Mouse (Mus musculus): ENCODE data around the gene Rbm19. TPM values are rescaled to one million over a fixed set of nuclear protein-coding genes. Genes with fewer than 3 reads are reported as not detected.

The Rbm19 gene
- polyA plus RNA-seq, 1 experiment from 2014 or later: 22.4 TPM

- 89% methylated on average over 7 of the region's 7 CpGs for WGBS
- no peak for ATAC-seq (ENCODE audit: insufficient read depth, low FRiP score)
- Histone ChIP-seq H3K27ac (ENCODE audit: low read length) (no peak overlapping the region), H3K36me3 (ENCODE audit: control insufficient read depth, insufficient read depth, low read length) (peaks cover 11% of the 10 kb centered on the region), H3K4me2 (ENCODE audit: low read depth, low read length) (no peak overlapping the region), H3K9me3 (replicated peaks; ENCODE audit: control insufficient read depth, low read length) (no peaks in the 10 kb centered on the region), H3K27me3 (ENCODE audit: control insufficient read depth, insufficient read depth, low read length) (no peaks in the 10 kb centered on the region), H3K9ac (ENCODE audit: low read length) (no peak overlapping the region), H3K4me3 (replicated peaks; ENCODE audit: low read length) (no peak overlapping the region), H3K4me1 (ENCODE audit: control insufficient read depth, insufficient read depth, low read length) (no peaks in the 10 kb centered on the region)
These were observed 12.8 kb downstream of the Rbm19 start for GRCm38 (mm10) chr5:120129070-120129469.

GRCm38 (mm10) chr5:120129761-120130160 lies 13.5 kb downstream of the Rbm19 start:
- no peak for ATAC-seq (ENCODE audit: insufficient read depth, low FRiP score)
- peaks cover 11% of the 10 kb centered on the region for H3K36me3 ChIP-seq (ENCODE audit: control insufficient read depth, insufficient read depth, low read length)
- no peak overlapping the region for H3K4me2 ChIP-seq (ENCODE audit: low read depth, low read length)
- H3K4me1 ChIP-seq (ENCODE audit: control insufficient read depth, insufficient read depth, low read length): no peaks in the 10 kb centered on the region
- no peaks in the 10 kb centered on the region for H3K27me3 ChIP-seq (ENCODE audit: control insufficient read depth, insufficient read depth, low read length)
- no peak overlapping the region for H3K4me3 ChIP-seq (replicated peaks; ENCODE audit: low read length)
- no peaks in the 10 kb centered on the region for H3K9me3 ChIP-seq (replicated peaks; ENCODE audit: control insufficient read depth, low read length)
- H3K27ac ChIP-seq (ENCODE audit: low read length): no peak overlapping the region
- no peak overlapping the region for H3K9ac ChIP-seq (ENCODE audit: low read length)
- WGBS: 91% methylated on average over 7 of the region's 7 CpGs

- WGBS: 86% methylated on average over 2 of the region's 2 CpGs
- H3K27ac ChIP-seq (ENCODE audit: low read length): no peak overlapping the region
- peaks cover 11% of the 10 kb centered on the region for H3K36me3 ChIP-seq (ENCODE audit: control insufficient read depth, insufficient read depth, low read length)
- ATAC-seq (ENCODE audit: insufficient read depth, low FRiP score): no peak; the same call in 1 of the 2 replicates
- H3K4me3 ChIP-seq (replicated peaks; ENCODE audit: low read length): no peak overlapping the region
- H3K4me2 ChIP-seq (ENCODE audit: low read depth, low read length): no peak overlapping the region
- no peaks in the 10 kb centered on the region for H3K27me3 ChIP-seq (ENCODE audit: control insufficient read depth, insufficient read depth, low read length)
- H3K4me1 ChIP-seq (ENCODE audit: control insufficient read depth, insufficient read depth, low read length): no peaks in the 10 kb centered on the region
- H3K9ac ChIP-seq (ENCODE audit: low read length): no peak overlapping the region
- no peaks in the 10 kb centered on the region for H3K9me3 ChIP-seq (replicated peaks; ENCODE audit: control insufficient read depth, low read length)
These were observed 13.9 kb downstream of the Rbm19 start for GRCm38 (mm10) chr5:120130163-120130562.

GRCm38 (mm10) chr5:120131600-120131999 lies 15.3 kb downstream of the Rbm19 start:
- peaks cover 11% of the 10 kb centered on the region for H3K36me3 ChIP-seq (ENCODE audit: control insufficient read depth, insufficient read depth, low read length)
- ATAC-seq (ENCODE audit: insufficient read depth, low FRiP score): no peak
- 63% methylated on average over 5 of the region's 5 CpGs for whole genome bisulfite sequencing

GRCm38 (mm10) chr5:120134000-120134399 lies 17.7 kb downstream of the Rbm19 start:
- no peaks in the 10 kb centered on the region for H3K4me1 ChIP-seq (ENCODE audit: control insufficient read depth, insufficient read depth, low read length)
- no peak overlapping the region for H3K4me2 ChIP-seq (ENCODE audit: low read depth, low read length)
- 37% methylated on average over 6 of the region's 6 CpGs for WGBS
- ATAC-seq (ENCODE audit: insufficient read depth, low FRiP score): no peak
- H3K4me3 ChIP-seq (replicated peaks; ENCODE audit: low read length): no peak overlapping the region
- H3K9me3 ChIP-seq (replicated peaks; ENCODE audit: control insufficient read depth, low read length): no peaks in the 10 kb centered on the region
- no peaks in the 10 kb centered on the region for H3K27me3 ChIP-seq (ENCODE audit: control insufficient read depth, insufficient read depth, low read length)
- H3K27ac ChIP-seq (ENCODE audit: low read length): no peak overlapping the region
- H3K36me3 ChIP-seq (ENCODE audit: control insufficient read depth, insufficient read depth, low read length): peaks cover 7% of the 10 kb centered on the region; the same call in 1 of the 2 replicates
- no peak overlapping the region for H3K9ac ChIP-seq (ENCODE audit: low read length)

More at GRCm38 (mm10) chr5:120131600-120131999, 15.3 kb downstream of the Rbm19 start:
- Histone ChIP-seq H3K9me3 (replicated peaks; ENCODE audit: control insufficient read depth, low read length) (no peaks in the 10 kb centered on the region), H3K27me3 (ENCODE audit: control insufficient read depth, insufficient read depth, low read length) (no peaks in the 10 kb centered on the region), H3K4me3 (replicated peaks; ENCODE audit: low read length) (no peak overlapping the region), H3K4me2 (ENCODE audit: low read depth, low read length) (no peak overlapping the region), H3K9ac (ENCODE audit: low read length) (no peak overlapping the region), H3K4me1 (ENCODE audit: control insufficient read depth, insufficient read depth, low read length) (no peaks in the 10 kb centered on the region), H3K27ac (ENCODE audit: low read length) (no peak overlapping the region)

- Histone ChIP-seq H3K27me3 (ENCODE audit: control insufficient read depth, insufficient read depth, low read length) (no peaks in the 10 kb centered on the region), H3K4me2 (ENCODE audit: low read depth, low read length) (no peak overlapping the region), H3K9me3 (replicated peaks; ENCODE audit: control insufficient read depth, low read length) (no peaks in the 10 kb centered on the region), H3K27ac (ENCODE audit: low read length) (no peak overlapping the region), H3K36me3 (ENCODE audit: control insufficient read depth, insufficient read depth, low read length) (peaks cover 7% of the 10 kb centered on the region; the same call in 1 of the 2 replicates), H3K9ac (ENCODE audit: low read length) (no peak overlapping the region), H3K4me3 (replicated peaks; ENCODE audit: low read length) (no peak overlapping the region), H3K4me1 (ENCODE audit: control insufficient read depth, insufficient read depth, low read length) (no peaks in the 10 kb centered on the region)
- WGBS: 91% methylated on average over 14 of the region's 14 CpGs
- ATAC-seq (ENCODE audit: insufficient read depth, low FRiP score): no peak
These were observed 19.1 kb downstream of the Rbm19 start for GRCm38 (mm10) chr5:120135337-120135736.

- no peak overlapping the region for H3K9ac ChIP-seq (ENCODE audit: low read length)
- 57% methylated on average over 3 of the region's 3 CpGs for WGBS
- peaks cover 7% of the 10 kb centered on the region; the same call in 1 of the 2 replicates for H3K36me3 ChIP-seq (ENCODE audit: control insufficient read depth, insufficient read depth, low read length)
- no peak overlapping the region for H3K4me3 ChIP-seq (replicated peaks; ENCODE audit: low read length)
- peak; percentile 12; the same call in 1 of the 2 replicates for ATAC-seq (ENCODE audit: insufficient read depth, low FRiP score)
- H3K27ac ChIP-seq (ENCODE audit: low read length): no peak overlapping the region
- no peaks in the 10 kb centered on the region for H3K27me3 ChIP-seq (ENCODE audit: control insufficient read depth, insufficient read depth, low read length)
- no peaks in the 10 kb centered on the region for H3K9me3 ChIP-seq (replicated peaks; ENCODE audit: control insufficient read depth, low read length)
- no peaks in the 10 kb centered on the region for H3K4me1 ChIP-seq (ENCODE audit: control insufficient read depth, insufficient read depth, low read length)
- no peak overlapping the region for H3K4me2 ChIP-seq (ENCODE audit: low read depth, low read length)
These were observed 19.6 kb downstream of the Rbm19 start for GRCm38 (mm10) chr5:120135823-120136222.

GRCm38 (mm10) chr5:120136236-120136675 lies 20.0 kb downstream of the Rbm19 start:
- no peak overlapping the region for H3K9ac ChIP-seq (ENCODE audit: low read length)
- no peaks in the 10 kb centered on the region for H3K4me1 ChIP-seq (ENCODE audit: control insufficient read depth, insufficient read depth, low read length)
- no peak overlapping the region for H3K4me2 ChIP-seq (ENCODE audit: low read depth, low read length)
- no peak overlapping the region for H3K27ac ChIP-seq (ENCODE audit: low read length)
- H3K36me3 ChIP-seq (ENCODE audit: control insufficient read depth, insufficient read depth, low read length): peaks cover 7% of the 10 kb centered on the region; the same call in 1 of the 2 replicates
- ATAC-seq (ENCODE audit: insufficient read depth, low FRiP score): peak; percentile 37
- H3K27me3 ChIP-seq (ENCODE audit: control insufficient read depth, insufficient read depth, low read length): no peaks in the 10 kb centered on the region
- WGBS: 42% methylated on average over 10 of the region's 10 CpGs
- H3K4me3 ChIP-seq (replicated peaks; ENCODE audit: low read length): no peak overlapping the region
- no peaks in the 10 kb centered on the region for H3K9me3 ChIP-seq (replicated peaks; ENCODE audit: control insufficient read depth, low read length)

- H3K4me3 ChIP-seq (replicated peaks; ENCODE audit: low read length): no peak overlapping the region
- ATAC-seq (ENCODE audit: insufficient read depth, low FRiP score): no peak
- H3K9me3 ChIP-seq (replicated peaks; ENCODE audit: control insufficient read depth, low read length): no peaks in the 10 kb centered on the region
- H3K27me3 ChIP-seq (ENCODE audit: control insufficient read depth, insufficient read depth, low read length): no peaks in the 10 kb centered on the region
- no peak overlapping the region for H3K9ac ChIP-seq (ENCODE audit: low read length)
- H3K4me1 ChIP-seq (ENCODE audit: control insufficient read depth, insufficient read depth, low read length): no peaks in the 10 kb centered on the region
- peaks cover 2% of the 10 kb centered on the region; the same call in 1 of the 2 replicates for H3K36me3 ChIP-seq (ENCODE audit: control insufficient read depth, insufficient read depth, low read length)
- no peak overlapping the region for H3K27ac ChIP-seq (ENCODE audit: low read length)
- 91% methylated on average over 5 of the region's 5 CpGs for WGBS
- H3K4me2 ChIP-seq (ENCODE audit: low read depth, low read length): no peak overlapping the region
These were observed 20.8 kb downstream of the Rbm19 start for GRCm38 (mm10) chr5:120137038-120137437.
